Mouse (Mus musculus): ENCODE results near the gene Hnrnpf. TPM values are rescaled to one million over a fixed set of nuclear protein-coding genes. Genes with fewer than 3 reads are reported as not detected.

The Hnrnpf gene
- polyA plus RNA-seq, 1 experiment from 2014 or later, result 835 TPM

GRCm38 (mm10) chr6:117966729-117967128 is 66.6 kb downstream of the Hnrnpf start:
- Histone ChIP-seq H3K9ac (no peak overlapping the region), H3K27ac (no peak overlapping the region), H3K9me3 (no peaks in the 10 kb centered on the region), H3K4me3 (replicated peaks) (no peak overlapping the region), H3K4me1 (replicated peaks) (no peaks in the 10 kb centered on the region), H3K27me3 (replicated peaks) (no peaks in the 10 kb centered on the region), H3K4me2 (replicated peaks) (no peak overlapping the region), H3K36me3 (no peaks in the 10 kb centered on the region)
- WGBS, result 31% methylated on average over 9 of the region's 9 CpGs
- ATAC-seq, result no peak

Other genes starting within 250 kb of the Hnrnpf start
- gene Zfp637, start 59.1 kb upstream of the Hnrnpf start, polyA plus RNA-seq (2015; fragmentation: Nextera tagmentation; extraction: Ambion mirVana), result 84.7 and 90.5 TPM in 2 replicates
- 4.5 and 5.1 TPM in 2 replicates for gene Zfp239, start 38.2 kb upstream of the Hnrnpf start, polyA plus RNA-seq (2015; fragmentation: Nextera tagmentation; extraction: Ambion mirVana)
- 1.8 and 3.2 TPM in 2 replicates for gene Fxyd4, start 37.4 kb downstream of the Hnrnpf start, polyA plus RNA-seq (2015; fragmentation: Nextera tagmentation; extraction: Ambion mirVana)
- gene Rasgef1a, start 111.1 kb downstream of the Hnrnpf start, polyA plus RNA-seq (2015; fragmentation: Nextera tagmentation; extraction: Ambion mirVana), result 0.13 and 0.33 TPM in 2 replicates
- 10.4 and 12.1 TPM in 2 replicates for gene Csgalnact2, start 238.8 kb downstream of the Hnrnpf start, polyA plus RNA-seq (2015; fragmentation: Nextera tagmentation; extraction: Ambion mirVana)